Mouse (Mus musculus) adrenal gland, postnatal 36 days (tissue): ENCODE results near the gene Ipo9. TPM values are rescaled to one million over a fixed set of nuclear protein-coding genes. Genes with fewer than 3 reads are reported as not detected.

Experiments
- DNase-seq, 2 experiments: peaks; one replicate each; pipeline ENCODE4 v3.0.0; 2021; ENCODE audit warnings: mixed read lengths in 1 of 2
- long read RNA-seq, 2 experiments: library from polyadenylated mRNA; stranded (forward); transcript quantifications; one replicate each; pipeline ENCODE4 v2.0.0; 2021; ENCODE audit warnings: borderline sequencing depth in 2 of 2
- total RNA-seq, 2 experiments: library from RNA; stranded (reverse); gene quantifications; 2 replicates each; pipeline ENCODE4 v1.2.3; 2021

Gene Ipo9
- 10 to 100 TPM; 66.0 to 81.5 TPM for total RNA-seq
- long read RNA-seq, experiment 1, full-length matches to known transcripts, result 9 of 22 reads
- long read RNA-seq, experiment 1, partial matches to known transcripts, result 6 of 22 reads
- long read RNA-seq, experiment 1, other reads (novel, unspliced or antisense), result 7 of 22 reads
- long read RNA-seq, experiment 2, full-length matches to known transcripts, result 8 of 13 reads
- long read RNA-seq, experiment 2, partial matches to known transcripts, result 3 of 13 reads
- long read RNA-seq, experiment 2, other reads (novel, unspliced or antisense), result 2 of 13 reads

DNA sequence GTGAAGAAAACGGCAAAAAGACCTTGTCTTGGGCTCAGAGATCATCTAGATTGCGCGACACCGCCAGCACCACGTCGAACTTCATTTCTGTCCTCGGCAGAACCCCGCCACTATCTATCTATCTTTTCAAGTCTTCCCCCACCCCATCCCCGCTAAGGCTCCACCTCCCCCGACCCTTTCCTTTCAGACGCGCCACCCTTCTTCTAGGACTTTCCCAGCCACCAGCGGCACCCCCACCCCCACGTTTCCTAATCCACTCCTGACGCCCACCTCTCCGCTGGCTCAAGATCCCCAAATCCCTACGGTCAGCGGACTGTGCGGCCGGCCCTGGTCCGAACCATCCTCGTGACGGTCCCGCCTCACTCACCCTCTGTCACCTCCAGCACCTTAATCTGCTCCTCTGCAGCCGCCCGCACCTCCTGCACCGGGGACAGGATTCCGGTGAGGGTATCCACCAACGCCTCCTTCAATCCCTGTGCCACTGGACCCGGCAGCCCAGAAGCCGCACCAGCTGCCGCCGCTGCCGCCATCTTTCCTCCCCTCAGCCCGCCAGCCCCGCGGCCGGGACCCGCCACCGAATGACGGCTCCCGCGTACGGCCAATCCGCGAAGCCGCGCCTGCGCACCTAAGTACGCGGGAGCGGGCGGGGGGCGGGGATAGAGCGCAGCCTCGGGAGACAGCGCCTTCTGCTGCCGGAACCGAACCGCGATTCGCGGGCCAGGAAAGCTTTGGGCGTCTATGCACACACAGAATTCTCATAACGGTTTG lies at the start of gene Ipo9:
Ipo9 (minus strand) TSS at position 599 of the 768 bp plus-strand sequence.
- DNase-seq, result peak; percentile 95 to 97

DNA sequence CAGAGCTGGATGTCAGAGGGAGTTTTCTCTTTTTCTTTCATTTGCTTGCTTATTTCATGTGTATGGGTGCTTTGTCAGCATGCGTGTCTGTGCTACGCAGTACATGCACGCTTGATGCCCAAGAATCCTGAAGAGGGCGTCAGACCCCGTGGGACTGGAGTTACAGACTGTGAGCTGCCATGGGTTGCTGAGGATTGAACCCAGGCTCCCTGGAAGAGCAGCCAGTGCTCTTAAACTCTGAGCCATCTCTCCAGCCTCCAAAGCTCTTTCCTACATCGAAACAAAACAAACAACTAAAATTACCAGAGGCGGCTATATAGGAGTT lies 45.2 kb upstream of the Ipo9 start:
- DNase-seq, result no peak

DNA sequence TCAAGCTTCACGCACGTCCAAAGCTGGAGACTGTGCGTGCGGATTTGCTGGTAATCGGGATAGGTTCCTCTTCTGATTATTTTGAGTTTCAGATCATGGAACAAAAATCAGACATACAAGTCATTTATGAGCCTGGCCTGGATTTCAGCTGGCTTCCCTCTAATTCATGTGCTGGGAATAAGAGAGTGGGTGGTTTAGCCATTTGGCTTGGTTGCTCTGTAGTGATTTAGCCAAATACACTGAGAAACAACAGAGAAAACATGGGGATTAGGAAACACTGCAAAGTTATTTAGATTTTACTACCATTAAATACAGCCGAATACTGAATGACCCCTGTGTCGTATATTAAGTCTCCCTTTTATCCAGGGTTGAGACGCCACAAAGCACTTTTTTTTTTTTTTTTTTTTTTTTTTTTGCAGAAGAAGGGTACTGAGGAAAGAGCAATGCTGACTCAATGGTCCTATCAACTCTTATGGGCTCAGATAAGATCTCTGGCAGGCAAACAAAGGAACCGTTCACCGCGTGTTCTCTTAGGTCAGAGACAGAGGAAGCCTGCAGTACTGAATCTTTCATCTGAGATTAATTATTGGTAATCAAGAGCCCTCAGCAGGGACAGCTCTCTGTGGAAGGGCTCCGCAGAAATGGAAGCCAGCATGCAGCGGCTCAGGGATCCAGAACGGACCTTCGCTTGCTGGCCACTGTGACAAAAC lies 44.7 kb upstream of the Ipo9 start:
- peak; percentile 31 to 35 for DNase-seq

DNA sequence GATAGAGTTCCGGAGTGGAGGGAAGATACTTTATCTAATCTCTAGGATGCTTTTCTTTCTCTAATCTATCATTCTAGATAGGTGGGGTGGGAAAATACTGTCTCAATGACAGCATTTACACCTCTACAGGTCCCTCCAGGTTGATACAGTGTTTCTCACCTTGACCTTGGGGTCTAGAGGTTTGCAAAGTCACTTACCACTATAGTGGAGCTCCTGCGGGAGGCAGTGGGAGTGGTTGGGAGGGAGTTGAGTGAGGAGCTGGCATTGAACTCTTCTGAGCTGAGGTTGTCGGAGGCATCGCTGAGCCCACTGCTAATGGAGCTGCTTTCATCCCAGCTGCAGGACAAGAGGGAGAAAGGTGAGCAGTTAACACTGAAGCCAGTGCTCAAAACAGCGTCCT lies 42.2 kb upstream of the Ipo9 start:
- DNase-seq, result no peak

DNA sequence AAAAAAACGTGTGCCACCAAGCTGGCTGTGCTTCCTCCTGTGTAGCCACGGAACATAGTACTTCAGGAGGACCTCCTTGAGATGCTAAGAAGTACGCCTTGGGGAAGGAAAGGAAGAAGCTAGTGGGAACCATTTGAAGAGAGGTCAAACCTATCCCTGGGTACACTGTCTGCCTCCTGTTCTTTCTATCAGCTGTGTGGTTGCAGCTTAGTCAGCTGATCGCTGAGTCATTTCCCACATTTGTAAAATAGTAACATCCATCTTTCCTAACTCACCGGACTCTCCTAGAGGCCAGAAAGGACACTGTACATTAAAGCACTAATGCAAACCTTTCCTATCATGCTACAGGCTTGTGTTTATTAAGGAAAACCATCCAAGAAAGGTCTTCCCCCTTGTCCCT lies 41.4 kb upstream of the Ipo9 start:
- no peak for DNase-seq

DNA sequence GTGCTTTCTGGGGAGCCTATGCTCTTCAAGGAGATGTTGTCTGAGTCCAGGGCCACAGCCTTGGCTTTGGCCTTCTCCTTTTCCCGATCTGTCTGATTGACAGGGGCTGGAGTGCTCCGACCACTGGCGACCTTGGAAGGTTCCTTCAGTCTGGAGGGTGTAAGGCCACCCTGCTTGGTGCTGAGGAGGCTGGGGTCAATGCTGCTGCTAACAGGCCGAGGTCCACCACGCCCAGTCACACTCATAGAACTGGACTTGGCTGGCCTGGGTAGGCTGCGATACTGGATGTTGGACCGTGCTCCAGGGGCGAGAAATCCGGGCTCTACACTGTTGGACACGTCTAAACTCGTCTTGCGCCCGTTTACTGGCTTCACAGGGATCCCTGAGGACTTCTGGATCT lies 40.2 kb upstream of the Ipo9 start:
- DNase-seq, result peak; percentile 30 to 47

DNA sequence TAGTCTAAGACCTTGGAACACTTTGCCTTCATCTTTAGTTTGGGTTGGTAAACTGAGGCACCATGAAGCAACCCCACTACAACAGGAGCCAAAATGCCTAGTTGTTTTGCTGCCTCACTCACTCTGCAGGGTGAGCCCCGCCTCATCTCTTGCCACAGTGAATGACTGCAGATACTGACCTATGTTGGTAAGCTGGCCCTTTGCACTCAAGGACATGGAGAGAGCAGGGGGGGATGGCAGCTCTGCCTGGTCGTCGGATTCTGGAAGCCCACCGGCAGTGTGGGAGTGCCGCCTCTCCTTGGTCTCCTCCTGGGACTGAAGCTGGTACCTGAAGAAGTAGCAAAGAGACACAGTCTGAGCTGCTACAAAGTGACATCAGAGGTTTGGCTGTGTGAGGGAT lies 37.2 kb upstream of the Ipo9 start:
- DNase-seq, result no peak

DNA sequence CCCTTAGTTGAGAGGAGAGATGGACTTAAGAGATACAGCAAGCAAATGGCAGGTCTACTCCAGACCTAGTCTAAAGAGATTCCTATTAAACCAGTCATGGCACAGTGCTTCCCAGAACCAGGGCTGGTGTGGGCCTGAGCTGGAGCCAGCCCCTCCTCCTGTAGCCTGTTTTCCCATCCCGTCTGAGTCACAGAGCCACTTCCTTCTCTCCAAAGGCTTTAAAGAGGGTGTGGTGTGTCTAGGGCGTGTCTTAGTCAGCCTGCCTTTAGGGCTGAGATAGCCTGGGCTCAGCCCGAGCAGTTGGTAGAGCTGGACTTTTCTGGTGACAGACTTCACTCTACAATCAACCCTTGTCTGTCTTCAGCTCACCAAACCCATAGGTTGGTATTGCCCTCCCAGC lies 36.6 kb upstream of the Ipo9 start:
- peak in 1 of 2 experiments; percentile 40 for DNase-seq

DNA sequence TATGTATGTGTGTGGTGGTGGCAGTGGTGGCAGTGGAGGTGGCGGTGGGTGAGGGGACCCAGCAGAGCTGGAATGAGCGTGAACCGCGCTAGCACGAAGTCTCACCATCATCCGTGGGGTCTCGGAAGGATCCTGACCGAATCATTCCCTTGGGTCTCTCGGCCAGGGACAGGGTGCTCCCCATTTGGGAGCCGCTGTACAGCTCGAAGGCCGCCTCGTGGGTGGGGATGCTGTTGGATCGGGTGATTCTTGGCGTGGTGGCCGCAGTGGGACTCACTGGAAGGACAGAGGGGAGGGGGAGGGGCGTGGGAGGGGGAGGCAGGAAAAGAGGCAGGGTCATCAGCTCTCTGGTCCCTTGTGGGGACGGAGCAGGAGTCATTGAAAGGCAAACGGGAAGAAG lies 35.4 kb upstream of the Ipo9 start:
- no peak for DNase-seq

DNA sequence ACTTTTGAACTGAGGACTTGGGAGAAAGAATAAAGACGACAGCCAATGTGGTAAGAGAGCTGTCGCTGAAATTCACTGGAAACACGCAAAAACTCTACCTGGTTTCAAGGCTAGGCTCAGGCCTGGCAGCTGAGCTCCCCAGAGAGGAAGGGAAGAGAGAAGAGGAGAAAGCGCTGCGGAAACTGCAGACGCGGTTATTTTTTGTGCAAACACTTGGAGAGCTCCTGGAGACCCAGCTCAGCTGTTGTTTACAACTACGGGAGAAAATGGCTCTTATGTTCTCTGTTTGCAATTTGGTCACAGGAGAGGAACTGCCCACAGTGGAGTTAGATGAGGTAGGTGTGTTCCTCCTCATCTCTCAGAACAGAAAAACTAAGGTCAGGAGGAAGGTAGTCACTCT lies 32.4 kb upstream of the Ipo9 start:
- DNase-seq, result no peak

DNA sequence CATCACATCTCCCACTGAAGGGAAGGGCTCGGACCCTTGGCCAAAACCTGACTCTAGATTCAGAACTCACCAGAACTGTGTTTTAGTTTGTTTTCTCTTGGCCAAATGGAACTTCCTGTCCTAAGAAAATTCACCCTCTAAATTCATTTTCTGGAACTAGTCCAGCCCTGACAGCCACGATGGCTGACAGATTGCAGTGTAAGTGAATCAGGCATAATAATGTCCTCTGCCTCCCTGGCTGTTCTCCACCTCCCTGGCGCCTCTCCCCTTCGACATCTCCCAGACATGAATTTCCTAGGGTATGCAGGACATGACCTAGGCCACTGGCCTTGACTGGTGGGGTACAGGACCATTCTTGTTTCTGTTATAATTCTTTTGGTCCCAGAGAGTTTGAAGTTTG lies 32.0 kb upstream of the Ipo9 start:
- DNase-seq, result peak in 1 of 2 experiments; percentile 23

DNA sequence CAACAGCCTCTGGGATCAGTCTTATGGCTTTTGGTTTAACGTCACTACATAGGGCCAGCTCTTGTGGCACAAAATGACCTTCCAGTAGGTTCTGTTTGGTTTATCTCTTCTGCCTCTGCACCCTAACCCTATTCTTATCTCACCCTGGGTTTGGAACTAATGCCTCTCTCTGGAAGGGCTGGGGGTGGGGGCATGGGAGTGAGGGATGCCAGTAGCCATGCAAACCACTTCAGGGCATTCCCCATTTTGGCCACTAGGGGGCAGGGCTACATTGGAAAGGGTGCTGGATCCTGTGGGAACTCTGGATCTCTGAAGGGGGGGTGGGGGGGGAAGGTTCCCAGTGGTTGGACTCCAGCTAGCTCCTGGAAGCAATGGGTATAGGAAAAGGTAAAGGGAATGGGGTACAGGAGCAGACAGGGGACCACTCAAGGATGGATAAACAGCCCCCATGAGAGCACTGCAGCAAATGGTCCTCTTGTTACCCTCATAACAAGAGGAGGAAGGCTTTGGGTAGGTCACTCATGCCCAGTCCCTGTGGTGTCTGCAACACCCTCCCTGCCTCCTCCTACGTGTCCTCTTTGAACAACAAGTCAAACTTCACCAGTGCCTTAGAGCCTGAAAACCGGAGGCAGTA lies 30.9 kb upstream of the Ipo9 start:
- DNase-seq, result peak; percentile 75 to 81

DNA sequence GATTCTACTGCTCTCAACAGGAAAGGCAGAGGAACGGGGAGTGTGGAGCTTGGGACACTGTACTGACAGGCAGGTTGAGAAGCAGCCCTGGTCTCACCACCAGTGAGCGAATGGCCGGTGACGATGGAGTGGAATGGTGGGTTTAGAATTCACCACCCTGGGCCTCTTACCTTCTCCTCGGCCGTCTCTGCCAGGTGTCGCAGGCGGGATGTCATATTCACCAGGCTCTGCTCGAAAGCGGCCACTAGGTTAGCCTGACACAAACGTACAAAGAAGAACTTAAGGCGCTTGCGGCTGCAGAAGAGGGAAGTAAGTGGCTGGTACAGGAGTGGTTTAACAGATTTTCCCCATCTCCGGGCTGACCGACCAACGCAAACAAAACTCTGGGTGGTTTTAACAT lies 30.2 kb upstream of the Ipo9 start:
- DNase-seq, result no peak

DNA sequence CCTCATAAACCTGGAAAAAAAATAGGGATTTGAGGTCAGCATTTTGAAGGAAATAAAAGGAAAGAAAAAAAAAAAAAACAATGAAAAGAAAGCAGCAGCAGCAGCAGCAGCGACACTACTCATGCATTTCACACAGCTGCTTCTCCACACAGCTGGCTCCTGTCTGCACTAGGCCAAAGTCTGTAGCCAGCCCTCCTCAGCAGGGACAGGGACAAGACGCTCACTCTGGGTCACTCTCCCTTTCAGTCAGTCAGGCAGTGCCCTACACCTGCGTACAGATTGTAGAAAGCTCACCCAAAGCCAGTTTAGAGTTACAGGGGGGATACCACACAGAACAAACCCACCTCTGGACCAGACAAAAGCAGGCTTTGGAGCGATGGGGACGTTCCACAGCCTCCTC lies 27.6 kb upstream of the Ipo9 start:
- DNase-seq, result no peak

DNA sequence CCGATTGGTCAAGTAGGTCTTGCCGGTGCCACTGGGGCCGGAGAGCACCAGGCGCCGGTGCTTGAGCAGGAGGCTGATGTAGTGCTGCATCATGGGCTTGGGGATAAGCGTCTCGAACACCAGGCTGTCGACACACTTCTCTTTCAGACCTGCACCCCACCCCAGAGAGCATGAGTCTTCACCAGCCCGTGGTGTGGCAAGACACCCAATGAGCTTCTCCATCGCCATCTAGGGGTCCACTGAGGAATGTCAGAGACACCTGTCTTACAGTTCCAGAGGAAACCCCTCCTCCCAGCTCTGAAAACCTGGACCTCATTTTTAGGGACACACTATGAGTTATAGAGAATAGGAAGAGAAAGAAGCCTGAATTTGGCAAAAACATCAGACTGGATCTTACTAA lies 22.0 kb upstream of the Ipo9 start:
- peak in 1 of 2 experiments; percentile 30 for DNase-seq

DNA sequence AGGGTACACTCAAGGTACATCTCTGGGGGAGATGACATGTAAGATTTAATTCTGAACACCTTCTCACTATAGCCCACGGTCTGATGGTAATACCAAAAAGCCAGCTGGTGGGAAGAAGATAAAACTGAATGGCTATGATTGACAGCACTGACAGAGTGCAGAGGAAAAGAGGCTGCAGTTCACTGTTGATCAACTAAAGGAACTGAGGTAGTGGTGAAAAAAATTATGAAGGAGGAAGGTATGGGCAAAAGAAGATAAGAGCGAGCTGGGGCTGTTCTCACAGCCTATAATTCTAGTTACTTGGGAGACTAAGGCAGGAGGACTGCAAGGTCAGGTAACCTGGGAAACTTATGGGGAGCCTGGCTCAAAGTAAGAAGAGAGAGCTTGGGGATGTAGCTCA lies 21.1 kb upstream of the Ipo9 start:
- no peak for DNase-seq

DNA sequence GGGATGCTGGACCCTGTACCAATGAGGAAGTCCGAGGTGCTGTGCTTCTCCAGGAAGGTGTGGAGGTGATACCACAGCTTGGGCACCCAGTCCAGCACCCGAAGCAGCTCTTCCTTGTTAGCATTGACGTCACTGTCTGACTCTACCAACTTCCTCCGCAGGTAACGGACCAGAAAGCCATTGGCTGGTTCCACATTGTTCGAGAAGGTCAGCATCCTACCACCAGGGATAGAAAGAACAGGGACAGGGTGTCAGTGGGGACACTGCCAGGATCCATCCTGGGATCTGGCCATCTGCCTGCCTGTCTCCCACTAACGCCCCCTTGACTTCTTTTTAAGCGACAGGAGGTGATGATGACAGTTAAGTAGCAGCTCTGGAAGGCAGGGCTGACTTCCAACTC lies 19.6 kb upstream of the Ipo9 start:
- DNase-seq, result no peak

DNA sequence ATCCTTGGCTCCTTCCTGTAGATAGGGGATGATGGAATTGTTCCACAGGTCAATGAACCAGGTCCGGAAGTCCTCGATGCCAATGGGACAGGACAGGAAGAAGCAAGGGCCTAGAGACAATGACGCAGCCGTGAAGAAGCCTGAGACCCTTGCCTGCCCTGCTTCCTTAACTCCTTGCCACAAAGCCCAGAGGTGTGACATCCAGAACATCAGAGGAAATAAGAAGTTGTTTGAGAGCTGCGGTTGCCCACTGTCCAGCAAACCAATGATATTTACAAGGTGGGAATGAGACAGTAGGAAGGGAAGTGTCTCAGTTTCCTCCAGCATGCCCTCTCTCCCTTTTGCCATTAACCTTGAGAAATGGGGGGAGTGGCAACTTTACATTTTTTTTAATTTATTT lies 18.6 kb upstream of the Ipo9 start:
- DNase-seq, result no peak

DNA sequence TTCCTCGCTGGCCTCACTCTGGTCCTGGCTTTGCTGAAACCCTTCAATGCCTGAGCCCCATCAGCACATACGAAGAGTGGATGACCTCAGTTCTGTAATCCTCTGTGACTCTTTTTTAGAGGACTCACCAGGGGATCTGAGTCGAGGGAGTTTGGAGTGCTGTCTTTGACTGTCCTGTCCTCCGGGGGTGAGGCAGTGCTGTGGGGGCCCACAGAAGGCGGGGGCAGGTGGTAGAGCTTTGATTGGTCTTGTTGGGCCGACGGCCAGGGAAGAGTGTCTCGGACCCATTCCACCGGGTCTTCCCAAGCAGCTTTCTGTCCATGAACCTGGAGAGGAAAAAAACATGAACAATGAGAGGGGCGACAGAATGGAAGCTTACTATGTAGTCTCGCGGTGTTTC lies 13.2 kb upstream of the Ipo9 start:
- DNase-seq, result no peak

DNA sequence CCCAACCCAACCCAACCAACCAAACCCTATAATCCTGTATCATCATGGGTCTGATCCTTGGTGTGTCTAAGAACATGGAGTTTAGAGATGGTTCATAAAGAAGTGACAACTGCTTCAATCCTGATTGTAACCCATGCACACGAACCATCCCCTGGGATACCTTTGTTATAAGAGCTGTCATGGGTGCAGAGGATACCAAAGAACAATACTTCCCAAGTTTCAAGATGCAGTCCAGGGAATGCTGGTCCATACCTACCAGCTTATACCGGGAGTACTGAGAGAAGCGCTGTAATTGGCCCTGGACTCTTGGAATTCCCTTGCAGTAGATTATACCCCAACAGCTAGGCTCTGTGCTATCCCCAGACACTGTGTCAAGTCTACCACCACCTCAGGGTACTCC lies 11.6 kb upstream of the Ipo9 start:
- no peak for DNase-seq

DNA sequence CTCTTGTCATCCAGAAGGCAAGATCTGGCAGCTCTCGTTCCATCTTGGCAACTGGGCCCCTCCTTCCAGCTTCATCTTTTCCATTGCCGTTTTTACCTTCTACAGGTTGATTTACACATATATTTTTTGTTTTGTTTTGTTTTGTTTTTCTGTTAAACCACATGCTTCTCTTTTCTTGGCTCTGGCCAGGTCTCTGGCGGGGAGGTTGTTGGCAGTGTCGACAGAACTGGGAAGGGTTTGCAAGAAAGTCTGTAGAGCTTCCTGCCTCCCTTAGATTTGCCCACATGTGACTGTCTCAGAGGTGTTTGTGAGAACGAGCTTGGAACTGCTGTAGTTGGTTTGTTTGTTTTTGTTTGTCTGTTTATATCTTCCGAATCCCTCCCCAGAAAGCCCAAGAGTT lies 10.7 kb upstream of the Ipo9 start:
- DNase-seq, result no peak

DNA sequence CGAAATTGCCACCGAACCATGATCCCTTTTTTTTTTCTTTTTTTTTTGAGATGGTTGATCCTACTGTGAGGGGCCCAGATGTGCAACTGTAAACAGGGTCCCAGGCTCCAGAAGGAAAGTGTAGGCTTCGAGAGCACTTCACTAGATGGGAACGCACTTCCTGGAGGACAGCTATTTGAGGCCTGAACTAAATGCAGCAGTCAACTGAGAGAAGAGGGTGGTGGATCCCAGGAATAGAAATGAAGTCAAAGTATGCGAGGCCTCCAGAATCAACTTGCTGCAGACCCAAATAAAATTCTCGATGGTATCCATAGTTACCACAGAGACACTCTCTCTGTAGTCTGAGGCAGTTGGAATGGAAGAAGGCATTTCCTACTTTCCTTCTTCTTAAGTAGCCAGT lies 8.5 kb upstream of the Ipo9 start:
- no peak for DNase-seq

DNA sequence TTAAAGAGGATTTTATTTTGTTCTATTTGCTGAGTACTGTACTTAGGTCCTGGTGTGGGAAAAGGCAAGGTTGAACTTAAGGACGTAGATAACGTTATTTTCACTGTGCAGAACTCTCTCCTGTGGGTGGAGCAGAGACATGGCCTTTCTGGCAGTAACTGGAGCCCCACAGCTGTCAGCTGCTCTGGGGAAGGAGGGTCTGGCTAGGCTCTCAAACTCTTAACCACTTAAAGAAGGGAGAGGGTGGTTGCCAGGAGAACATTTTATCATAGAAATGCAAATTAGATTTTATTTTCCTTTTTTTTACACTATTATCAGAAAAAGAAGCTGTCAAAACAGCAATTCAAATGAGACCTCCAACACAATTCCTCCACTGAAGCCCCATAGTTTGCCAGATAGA lies 5.5 kb upstream of the Ipo9 start:
- no peak for DNase-seq
